Mouse (Mus musculus) T-cell, adult 2 months (primary cell): Measurements from ENCODE around the gene Tcea3.

ENCODE experiments used
- DNase-seq: peaks from one replicate; pipeline ENCODE4 v3.0.0; 2022; ENCODE audit warnings: low spot score

The Tcea3 gene

DNA sequence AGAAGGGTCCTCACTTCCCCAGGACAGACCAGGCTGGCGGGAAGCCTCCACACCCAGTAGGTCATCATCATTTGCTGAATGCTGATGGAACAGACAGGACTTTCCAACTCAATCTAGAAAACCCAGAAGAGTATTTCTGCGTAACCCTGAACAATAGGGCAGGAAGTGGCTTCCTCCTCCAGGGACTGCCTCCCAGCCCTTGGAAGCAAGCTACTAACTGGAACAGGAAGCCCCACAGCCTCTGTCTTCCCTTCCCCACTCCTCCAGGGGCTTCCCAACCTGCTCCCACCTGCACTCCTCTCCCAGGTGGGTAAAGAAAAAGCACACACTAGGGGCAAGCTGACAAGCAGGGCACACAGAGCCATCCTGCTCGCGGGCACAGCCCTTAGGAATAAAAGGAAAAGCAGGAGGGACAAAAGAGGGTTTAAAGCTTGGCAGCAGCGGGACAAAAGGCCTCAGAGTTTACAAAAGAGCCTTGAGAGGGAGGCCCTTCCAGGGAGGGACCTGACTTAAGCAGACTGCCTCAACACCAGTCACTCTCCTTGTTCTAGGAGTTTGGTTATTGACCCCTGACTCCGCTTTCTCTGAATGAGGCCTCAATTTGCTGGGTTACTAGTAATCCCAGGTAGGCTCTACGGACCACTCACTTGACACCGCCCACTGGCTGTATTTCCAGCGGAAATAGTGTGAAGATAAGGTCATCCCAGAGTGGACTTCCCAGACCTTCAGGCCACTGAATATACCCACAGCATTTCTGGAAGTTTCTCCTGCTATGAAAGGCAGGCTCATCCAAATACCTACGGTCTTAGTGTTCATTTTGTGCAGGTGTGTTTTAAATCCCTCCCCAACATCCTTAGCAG, 35.3 kb downstream of the Tcea3 start:
- no peak for DNase-seq

DNA sequence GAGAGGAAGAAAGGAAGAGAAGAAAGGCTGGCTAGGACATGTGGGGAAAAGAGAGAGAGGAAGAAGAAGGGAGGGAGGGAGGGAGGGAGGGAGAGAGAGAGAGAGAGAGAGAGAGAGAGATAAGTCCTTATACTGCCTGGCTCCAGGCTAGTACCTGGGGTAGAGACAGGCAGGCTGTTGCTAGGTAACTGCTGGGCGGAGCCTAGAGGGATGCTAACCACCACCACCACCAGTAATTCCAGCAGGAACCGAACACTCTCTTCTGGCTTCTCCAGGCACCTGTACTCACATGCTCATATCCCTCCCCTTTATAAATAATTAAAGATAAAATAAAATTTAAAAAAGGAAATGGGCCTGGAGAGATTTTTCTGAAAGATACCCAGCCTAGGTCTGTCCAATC, 36.3 kb downstream of the Tcea3 start:
- no peak for DNase-seq

DNA sequence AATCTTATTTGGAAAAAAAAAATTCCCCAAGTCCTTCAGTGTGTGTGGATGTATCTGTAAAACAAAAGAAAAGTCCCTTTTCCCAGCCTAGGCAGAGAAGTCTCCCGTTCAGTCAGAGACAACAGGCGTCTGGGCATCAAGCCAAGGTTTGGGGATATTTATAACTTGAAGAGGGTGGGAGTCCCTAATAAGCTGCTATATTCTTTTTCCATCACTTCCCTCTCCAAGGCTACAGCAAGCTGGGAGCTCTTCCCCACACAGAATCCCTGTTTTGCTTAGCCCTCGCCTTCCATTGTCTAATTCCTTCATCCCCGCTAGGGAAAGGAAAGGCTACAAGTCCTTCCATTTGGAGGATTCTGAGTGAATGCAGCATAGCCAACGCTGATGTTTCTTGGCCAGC, 36.9 kb downstream of the Tcea3 start, which contains the start of gene Zfp46:
TSS of gene Zfp46 (plus strand) at position 229 of the 400 bp plus-strand sequence.
- DNase-seq, result no peak

DNA sequence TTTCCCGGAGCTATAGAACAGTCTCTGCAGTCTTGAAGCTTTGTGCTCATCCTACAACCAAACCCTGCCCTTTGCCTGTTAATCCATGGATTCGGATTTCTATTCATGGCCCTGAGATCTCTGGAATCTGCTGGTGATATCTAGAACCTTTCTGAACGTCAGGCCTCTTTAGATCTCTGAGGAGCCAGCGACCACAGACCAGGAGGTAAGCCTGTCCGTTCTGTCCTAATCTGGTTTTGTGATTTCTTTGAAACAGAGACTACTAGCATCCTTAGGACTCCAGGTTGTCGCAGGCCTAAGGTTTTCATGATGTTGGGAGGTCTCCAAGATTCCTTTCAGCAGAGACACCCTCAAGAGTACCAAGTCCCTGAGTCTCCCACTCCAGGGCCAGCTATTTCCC, 37.4 kb downstream of the Tcea3 start:
- no peak for DNase-seq

DNA sequence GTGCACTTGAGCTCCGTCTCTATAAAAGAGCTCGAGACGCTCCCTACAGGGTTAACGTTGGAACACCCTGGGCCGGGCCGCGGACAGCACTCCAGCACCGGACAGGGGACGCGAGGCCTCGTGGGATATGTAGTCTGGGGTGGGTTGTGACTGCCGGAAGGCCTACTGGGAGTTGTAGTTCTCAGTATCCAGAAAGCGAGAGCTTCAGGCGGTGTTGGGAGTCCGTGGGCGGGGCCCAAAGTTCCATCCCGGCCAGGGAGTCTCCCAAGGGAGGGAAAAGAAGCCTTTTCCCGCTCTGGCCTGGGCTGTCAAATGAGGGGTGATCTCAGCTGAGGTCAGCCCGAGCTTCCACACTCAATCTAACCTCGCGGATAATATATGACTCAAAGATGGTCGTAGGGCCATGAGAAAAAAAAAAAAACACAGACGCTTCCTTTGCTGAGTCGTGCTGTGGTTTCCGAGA, 37.9 kb downstream of the Tcea3 start:
- peak; percentile 90 for DNase-seq

DNA sequence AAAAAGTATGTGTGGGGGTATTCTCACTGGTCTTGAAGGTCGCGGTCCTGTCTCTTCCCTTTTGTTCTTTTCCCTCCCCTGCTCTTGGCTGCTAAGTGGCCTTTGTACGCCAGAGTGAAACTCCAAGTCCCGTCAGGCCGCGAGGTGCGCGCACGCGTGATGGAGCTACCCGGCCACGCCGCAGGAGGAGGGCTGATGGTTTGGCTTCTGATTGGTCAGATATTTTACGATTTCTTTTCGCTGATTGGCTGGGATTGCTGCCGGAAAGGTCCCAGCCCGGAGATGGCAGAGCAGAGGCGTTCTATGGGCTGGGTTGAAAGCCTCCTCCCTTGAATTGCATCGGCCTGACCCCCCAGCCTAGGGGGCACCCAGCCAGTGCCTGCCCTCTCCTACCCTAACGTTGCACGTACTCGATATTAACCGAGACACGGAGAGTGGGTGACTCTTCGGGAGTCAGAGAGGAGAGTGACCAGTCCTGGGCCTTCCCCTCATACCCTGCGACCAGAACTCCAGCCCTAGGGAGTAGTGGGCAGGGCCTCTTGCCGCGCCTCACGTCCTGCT, 38.4 kb downstream of the Tcea3 start:
- peak; percentile 94 for DNase-seq

DNA sequence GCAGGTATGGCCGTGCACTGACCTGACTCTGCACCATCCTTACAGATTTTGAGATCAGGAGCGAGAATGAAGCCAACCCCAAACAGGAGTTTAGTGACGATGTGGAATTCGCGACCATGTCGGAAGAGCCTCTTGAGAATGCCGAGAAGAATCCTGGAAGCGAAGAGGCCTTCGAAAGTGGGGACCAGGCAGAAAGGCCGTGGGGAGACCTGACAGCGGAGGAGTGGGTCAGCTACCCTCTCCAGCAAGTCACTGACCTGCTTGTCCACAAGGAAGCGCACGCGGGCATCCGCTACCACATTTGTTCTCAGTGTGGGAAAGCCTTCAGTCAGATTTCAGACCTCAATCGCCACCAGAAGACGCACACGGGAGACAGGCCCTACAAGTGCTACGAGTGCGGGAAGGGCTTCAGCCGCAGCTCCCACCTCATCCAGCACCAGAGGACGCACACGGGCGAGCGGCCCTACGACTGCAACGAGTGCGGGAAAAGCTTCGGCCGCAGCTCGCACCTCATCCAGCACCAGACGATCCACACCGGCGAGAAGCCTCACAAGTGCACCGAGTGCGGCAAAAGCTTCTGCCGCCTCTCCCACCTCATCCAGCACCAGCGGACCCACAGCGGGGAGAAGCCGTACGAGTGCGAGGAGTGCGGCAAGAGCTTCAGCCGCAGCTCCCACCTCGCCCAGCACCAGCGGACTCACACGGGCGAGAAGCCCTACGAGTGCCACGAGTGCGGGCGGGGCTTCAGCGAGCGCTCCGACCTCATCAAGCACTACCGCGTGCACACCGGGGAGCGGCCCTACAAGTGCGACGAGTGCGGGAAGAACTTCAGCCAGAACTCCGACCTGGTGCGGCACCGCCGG, 42.6 kb downstream of the Tcea3 start:
- no peak for DNase-seq

DNA sequence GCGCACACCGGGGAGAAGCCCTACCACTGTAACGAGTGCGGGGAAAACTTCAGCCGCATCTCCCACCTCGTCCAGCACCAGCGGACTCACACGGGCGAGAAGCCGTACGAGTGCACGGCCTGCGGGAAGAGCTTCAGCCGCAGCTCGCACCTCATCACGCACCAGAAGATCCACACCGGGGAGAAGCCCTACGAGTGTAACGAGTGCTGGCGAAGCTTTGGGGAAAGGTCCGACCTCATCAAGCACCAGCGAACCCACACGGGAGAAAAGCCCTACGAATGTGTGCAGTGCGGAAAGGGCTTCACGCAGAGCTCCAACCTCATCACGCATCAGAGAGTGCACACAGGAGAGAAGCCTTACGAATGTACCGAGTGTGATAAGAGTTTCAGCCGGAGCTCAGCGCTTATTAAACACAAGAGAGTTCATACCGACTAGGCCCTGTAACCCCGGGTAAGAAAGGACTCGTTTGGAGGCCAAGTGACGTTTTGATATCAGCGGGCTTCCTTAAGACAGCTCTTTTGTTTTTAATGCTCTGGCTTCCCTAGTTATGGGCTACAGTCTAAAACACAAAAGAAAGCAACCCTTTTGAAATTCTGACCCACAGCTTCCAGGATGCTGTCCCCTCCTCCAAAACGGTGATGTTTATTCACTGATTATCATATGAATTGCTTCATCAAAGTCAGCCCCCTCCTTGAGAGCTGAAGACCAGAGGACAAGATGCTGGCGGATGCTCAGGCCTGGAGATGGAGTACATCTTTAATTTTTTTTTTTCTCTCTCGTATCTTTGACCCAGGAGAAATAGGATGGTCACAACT, 43.5 kb downstream of the Tcea3 start:
- DNase-seq, result no peak

DNA sequence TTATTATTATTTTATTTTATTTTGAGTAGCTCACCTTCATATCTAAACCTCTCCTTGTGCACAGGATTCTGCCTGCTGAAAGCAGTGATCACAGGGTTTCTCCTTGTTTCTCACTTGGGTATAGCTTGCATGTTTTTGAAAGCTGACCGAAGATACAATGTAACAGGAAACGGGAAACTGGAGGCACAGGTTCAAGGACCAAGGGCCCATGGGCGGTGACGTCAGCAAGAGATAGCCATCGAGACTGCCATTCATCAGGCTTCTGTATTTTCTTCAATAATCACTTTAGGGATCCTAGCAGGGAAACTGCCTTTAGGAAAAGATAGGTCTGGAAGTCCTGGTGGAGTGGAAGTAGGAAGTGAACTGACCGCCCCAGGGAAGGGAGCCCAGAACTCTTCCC, 44.2 kb downstream of the Tcea3 start:
- DNase-seq, result no peak

DNA sequence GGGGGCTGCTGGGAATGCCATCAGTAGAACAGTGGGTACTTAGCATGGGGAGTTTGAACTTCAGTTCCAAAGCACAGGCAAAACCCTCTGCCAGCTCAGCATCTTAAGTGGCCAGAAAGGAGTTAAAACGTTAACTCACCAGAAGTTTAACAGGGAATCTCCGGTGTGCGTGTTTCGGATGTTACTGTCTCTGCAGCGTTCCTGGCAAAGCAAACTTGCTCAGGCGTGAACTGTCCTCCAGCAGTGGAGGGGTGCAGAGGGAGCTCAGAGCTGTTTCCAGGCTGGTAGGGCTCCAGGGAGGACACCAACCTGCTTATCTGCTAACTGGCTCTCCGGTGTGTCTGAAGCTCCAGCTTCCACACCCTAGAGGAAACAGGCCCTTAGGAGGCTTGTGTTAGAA, 48.4 kb downstream of the Tcea3 start:
- no peak for DNase-seq

DNA sequence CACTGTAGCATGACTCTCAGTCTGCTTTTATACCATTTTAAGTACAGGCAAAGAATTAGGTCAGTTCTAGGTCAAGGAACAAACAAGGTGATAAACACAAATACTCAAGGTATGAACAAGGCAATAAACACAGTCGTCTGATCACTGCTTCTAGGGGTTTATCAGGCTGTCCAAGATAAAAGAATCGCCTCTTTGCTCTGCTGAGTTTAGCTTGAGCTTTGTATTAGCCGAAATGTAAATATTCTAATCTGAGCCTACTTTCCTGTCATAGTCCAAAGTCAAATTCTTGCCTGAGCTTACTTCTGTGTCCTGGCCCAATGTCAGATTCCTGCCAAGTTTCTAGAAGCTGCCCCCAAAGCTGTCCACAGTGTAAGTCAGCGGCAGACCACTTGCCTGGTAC, 54.9 kb downstream of the Tcea3 start:
- DNase-seq, result no peak

DNA sequence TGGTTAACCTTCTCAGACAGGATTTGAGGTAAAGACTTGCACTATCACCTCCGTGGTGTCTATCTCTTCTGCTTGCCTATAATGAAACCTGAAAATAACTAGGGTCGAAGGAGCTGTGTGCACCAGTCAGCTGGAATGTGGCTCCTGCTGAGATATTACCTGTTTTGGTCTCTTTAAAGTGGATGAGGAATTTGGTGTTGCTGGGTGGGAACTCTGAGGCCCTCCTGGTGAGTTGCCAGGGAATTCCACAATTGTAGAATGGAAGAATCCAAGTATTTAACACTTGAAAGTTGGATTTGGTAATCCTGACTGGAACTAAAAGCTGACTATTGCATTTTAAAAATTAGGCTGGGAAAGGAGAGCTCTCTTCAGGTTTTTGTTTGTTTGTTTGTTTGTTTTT, 56.7 kb downstream of the Tcea3 start:
- no peak for DNase-seq

DNA sequence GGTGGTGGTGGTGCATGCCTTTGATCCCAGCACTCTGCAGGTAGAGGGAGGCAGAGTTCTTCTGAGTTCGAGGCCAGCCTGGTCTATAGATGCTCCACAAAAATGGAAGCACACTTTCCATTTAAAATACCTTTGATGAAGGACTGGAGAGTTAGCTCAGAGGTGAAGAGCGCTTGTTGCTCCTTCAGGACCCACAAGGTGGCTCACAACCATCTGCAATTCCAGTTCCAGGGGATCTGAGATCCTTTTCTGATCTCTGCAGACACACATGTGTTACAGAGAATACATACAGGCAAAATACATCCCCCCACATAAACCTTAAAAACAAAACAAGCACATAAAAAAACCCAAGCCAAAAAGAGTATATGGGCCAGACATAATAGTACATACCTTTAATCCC, 60.8 kb downstream of the Tcea3 start:
- DNase-seq, result no peak

DNA sequence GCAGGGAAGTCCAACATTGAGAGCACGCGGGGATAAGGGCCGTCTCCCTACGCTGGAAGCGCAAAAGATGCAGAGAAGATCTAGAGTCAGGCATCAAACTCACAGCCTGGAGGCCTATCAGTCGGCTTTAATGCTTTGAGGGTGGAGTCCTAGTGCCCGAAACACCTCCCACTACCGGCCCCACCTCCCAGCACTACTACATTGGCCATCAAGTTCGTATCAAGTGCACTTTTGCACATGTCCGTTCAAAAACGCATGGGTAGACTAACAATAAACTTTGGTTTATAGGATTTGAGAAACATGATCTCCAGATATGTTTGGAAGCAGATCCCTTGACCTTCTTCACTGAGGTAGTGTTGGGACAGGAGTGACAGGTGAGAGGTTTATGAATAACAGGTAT, 62.3 kb downstream of the Tcea3 start:
- peak; percentile 73 for DNase-seq

DNA sequence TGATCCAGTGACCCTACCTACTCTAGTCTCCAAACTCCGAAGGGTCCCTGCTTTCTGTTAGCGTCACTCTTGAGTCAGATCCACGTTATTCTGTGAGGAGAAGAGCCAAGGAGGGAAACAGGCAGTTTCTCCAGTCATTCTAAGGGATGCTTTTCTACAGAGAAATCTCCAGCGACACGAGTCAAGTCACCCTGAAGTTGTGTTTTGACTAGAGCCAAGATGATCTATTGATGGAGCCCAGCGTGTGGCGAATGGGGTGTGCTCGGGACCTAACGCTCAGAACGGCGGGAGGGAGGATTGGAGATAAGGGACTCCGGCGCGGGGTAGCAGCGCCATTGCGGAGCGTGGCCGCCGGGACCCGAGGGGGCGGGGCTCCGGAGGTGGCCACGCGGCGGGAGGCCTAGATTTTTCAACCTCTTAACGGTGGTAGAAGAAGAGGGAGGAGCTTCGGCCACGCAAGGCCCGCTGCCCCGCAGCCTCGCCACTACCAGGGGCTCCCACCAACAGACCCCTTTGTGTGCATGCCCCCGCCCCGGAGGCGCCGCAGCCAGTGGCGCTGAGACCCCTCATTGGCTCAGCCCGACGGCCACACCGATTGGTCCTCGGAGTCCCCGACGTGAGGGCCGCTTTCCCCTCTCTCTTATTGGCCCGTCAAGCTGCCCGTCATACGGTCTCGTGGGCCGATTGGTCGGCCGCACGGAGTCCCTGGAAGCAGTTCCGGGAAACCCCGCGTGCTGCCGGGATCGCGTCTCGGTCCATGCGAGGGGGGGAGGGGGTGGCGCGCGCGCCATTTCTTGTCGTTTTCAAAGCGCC, 62.9 kb downstream of the Tcea3 start, which contains the start of gene Hnrnpr:
TSS of gene Hnrnpr (plus strand) at position 714 of the 813 bp plus-strand sequence.
- DNase-seq, result peak; percentile 98

DNA sequence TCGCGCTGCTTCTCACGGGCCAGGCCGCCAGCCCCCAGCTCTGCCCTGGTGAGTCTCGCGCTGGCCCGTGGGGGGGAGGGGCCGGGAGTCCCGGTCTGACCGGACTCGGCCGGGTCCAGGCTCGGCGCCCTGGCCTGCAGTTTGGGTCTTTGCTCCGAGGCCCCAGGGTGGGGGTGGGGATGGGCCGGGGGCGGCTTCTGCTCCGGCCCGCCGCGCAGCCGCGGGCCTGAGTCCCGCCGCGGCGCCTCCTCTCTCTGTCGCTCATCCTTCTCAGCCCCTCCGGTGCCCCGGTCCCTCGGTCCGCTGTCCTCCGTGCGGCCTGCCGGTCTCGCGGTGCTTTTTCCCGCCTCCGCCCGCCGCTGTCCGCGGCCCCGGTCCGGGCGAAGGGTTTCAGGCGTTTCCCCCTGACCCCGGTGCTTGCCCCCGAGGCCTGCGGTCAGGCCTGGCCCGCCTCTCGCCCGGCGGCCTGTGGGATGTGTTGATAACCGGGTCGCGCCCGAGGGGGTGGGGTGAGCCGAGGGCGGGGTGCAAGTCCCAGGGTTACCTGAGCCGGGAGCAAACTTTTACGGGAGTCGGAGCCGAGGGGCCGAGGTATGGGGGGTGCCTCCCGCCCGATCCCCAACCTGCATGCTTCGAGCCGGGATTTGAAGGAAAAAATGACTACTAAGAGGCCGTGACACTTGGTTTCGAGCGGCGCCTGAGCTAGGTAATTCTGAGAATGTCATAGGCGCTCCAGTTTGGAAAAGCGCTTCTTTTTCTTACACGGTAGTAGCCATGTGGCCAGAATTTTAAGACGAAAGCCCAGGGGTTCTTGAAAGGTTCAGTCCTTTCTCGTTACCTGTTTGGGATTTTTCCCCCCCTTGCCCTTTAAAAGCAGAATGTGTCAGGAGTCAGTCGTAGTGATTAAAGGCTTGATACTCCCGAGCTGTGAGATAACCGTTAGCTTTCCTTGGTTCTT, 63.8 kb downstream of the Tcea3 start:
- peak; percentile 35 for DNase-seq

DNA sequence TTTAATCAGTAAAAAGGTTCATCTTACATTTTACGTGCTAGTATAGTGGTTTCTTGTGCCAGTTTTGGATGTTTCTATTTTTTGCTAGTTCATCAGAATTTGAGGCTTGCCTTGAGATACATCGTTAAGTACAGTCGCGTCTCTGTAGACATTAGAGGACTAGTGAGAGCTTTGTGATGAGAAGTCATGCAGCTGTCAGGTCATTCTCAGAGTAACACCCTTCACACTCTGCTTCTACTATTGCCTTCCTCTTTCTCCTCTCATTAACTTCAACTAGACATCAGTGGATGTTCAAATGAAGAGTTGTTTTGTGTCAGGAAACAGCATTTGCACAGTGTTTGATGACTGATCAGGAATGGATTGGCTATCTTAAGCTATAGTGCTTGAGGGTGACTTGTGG, 65.1 kb downstream of the Tcea3 start:
- DNase-seq, result no peak

DNA sequence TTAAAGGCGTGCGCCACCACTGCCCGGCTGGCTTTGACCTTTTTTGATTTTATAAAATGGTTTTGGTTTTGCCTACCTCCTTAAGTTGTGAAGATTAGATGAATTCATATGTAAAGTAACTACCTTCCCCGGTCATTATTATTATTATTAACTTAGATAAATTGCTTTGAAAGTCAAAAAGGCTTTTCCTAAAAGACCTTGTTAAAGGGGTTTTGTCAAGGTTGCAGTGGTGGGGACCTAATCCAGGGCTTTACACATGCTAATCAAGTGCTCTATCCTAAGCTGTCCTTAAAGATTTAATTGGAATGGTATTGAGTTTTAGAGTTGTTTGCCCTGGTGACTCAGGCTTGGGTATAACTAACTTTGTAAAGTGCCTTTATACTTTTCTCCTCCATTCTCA, 70.1 kb downstream of the Tcea3 start:
- DNase-seq, result no peak

DNA sequence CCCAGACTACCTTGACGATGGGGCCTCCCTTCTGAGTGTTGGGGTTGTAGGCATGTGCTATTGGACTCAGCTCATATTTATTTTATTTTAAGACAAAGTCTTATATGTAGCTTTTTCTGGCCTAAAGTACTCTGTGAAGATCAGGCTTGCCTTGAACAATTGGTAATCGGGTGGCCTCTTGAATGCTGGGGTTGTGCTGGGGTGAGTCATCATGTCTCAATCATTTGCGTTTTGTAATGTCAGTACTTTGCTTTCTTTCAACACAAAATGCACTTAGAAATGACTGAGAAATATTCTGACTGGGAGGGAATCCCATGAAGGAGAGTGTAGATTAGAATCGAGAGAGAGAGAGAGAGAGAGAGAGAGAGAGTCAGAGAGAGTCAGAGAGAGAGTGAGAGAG, 72.5 kb downstream of the Tcea3 start:
- DNase-seq, result no peak

DNA sequence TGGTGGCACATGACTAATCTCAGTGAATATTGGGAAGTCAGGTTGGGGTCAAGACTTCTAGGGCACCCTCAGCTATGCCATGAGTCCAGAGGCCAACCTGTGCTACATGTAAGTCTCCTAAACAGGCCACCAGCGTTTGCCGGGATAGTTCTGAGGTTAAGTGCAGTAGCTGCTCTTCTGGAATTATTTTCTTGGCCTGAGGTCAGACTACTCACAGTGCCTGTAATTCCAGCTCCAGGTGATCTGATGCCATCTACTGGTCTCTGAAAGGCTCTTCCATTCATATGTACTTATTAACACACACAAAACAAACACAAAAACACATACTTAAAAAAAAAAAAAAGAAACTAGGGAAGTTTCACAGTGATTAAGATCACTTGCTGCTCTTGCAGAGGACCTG, 76.7 kb downstream of the Tcea3 start:
- no peak for DNase-seq
